Mouse (Mus musculus) kidney, adult 2 months (tissue): ENCODE measurements around the gene Btg2. TPM values are rescaled to one million over a fixed set of nuclear protein-coding genes. Genes with fewer than 3 reads are reported as not detected.

Experiments
- DNase-seq: peaks from one replicate; pipeline ENCODE4 v3.0.0; 2021
- H3K27ac ChIP-seq: fragments of 200-500 bp; 2 replicates; pipeline ENCODE4 v1.5.1; 2012; ENCODE audit warnings: low read depth, low read length, control low read depth, inconsistent platforms; ENCODE audit not compliant: insufficient read depth
- H3K27me3 ChIP-seq: fragments of 200-500 bp; replicated peaks from 2 replicates; pipeline ENCODE4 v1.6.1; 2012; ENCODE audit warnings: mild to moderate bottlenecking, moderate library complexity, low read length, inconsistent platforms; ENCODE audit not compliant: control insufficient read depth, insufficient read depth
- H3K36me3 ChIP-seq: fragments of 200-500 bp; 2 replicates; pipeline ENCODE4 v1.6.1; 2012; ENCODE audit warnings: mild to moderate bottlenecking, moderate library complexity, low read length, inconsistent platforms; ENCODE audit not compliant: control insufficient read depth, insufficient read depth
- H3K4me1 ChIP-seq: fragments of 200-500 bp; 2 replicates; pipeline ENCODE4 v1.6.1; 2011; ENCODE audit warnings: low read length; ENCODE audit not compliant: control insufficient read depth, insufficient read depth
- H3K4me3 ChIP-seq: fragments of 200-500 bp; 2 replicates; pipeline ENCODE4 v1.5.1; 2011; ENCODE audit warnings: mild to moderate bottlenecking, low read depth, low read length, control low read depth; ENCODE audit not compliant: insufficient read depth
- CTCF ChIP-seq: fragments of 200-500 bp; conservative IDR thresholded peaks from 2 replicates; pipeline ENCODE4 v1.5.1; 2011; ENCODE audit warnings: low read depth, mild to moderate bottlenecking, control low read depth, low read length, moderate library complexity, mixed read lengths; ENCODE audit not compliant: insufficient read depth, insufficient read length
- POLR2A ChIP-seq: fragments of 200-500 bp; IDR thresholded peaks from one replicate; pipeline ENCODE4 v1.6.1; 2011; ENCODE audit warnings: low read depth, low read length, control low read depth
- WGBS: fragments of 180-500 bp; shearing (Covaris S2); methylation state at CpG from one replicate; pipeline ENCODE4 v1.1.7; 2018; 5-methylcytosine and 5-hydroxymethylcytosine counted together
- polyA plus RNA-seq: library from polyadenylated mRNA; depleted of rRNA; stranded (reverse); fragments of >200 nt; gene quantifications from 2 replicates; pipeline ENCODE4 v1.2.3, GENCODE M21; 2012

The Btg2 gene
- polyA plus RNA-seq, 1 experiment = 23.7 TPM

DNA sequence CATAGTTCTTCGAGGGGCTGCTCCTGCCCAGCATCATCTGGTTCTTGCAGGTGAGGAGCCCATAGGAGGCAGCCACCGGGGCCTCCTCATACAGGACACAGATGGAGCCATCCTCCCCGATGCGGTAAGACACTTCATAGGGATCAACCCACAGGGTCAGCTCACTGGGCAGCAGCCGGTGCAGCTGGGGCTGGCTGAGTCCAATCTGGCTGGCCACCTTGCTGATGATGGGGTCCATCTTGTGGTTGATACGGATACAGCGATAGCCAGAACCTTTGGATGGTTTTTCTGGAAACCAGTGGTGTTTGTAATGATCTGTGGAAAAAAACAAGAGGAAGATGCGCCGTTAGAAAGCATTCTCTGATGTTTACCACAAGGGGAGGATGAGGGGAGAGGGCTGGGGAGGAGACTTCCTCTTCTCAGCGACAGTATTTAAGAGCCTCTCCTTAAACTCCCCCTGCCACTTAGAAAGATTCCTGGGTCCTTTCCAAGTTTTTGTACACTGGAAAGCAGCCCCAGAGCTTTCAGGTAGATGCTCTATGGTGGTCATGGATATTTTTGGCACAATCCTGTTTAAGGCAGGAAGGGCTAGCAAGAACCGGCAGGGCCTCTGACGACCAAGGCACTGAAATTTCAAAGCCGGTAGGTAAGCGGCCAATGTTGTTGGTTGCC lies 1.4 kb downstream of the Btg2 start:
- peak overlapping the region; percentile 80 for H3K4me3 ChIP-seq
- DNase-seq = peak; percentile 69
- peaks cover 29% of the 10 kb centered on the region for H3K4me1 ChIP-seq
- peak overlapping the region; percentile 83 for H3K27ac ChIP-seq
- H3K27me3 ChIP-seq = no peaks in the 10 kb centered on the region
- TF ChIP-seq CTCF (peak; percentile 26; the same call in 1 of the 2 replicates), POLR2A (no peak)
- 30% methylated on average over 14 of the region's 14 CpGs for WGBS
- peaks cover 2% of the 10 kb centered on the region; the same call in 1 of the 2 replicates for H3K36me3 ChIP-seq

DNA sequence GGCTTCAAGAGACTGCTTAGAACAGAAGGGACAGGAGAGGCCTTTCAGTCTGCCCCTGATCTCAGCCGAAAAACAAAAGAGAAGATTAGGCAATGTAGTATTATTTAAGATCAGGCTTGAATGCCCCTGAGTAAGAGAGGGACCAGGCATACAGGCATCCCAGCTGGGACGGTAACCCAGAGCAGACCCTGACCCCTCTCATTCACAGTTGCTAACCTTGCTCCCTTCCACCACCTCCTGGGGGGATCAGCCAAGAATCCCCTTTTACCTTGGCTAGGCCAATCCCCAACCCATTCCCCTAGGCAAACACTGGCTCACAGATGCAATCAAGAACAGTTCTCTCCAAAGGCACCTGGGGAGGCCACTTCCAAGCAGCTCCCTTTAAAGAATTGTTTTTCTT lies 2.1 kb downstream of the Btg2 start:
- Histone ChIP-seq H3K4me3 (peak overlapping the region; percentile 29), H3K4me1 (peaks cover 31% of the 10 kb centered on the region), H3K27ac (no peak overlapping the region)

DNA sequence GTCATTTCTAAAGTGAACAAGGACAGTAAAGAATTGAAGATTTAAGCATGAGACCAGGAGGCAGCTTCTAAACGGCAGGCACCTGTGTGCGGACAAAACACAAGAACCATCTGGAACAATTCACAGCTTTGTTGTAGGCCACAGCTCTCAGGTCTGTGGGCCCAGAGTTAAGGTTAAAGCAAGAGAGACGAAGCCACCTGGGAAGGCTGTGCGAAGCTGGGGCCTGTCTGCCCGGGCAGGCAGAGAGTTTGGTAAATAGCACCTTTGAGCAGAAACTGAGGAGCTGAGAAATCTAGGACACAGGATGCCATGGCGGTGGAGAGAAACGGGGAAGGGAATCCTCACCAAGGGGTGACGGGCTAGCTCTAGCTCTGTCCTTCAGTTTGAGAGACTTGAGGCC lies 3.4 kb downstream of the Btg2 start:
- DNase-seq = no peak
- WGBS = 85% methylated on average over 8 of the region's 8 CpGs
- Histone ChIP-seq H3K4me3 (no peak overlapping the region), H3K27me3 (no peaks in the 10 kb centered on the region), H3K27ac (no peak overlapping the region), H3K36me3 (peaks cover 2% of the 10 kb centered on the region; the same call in 1 of the 2 replicates), H3K4me1 (peaks cover 28% of the 10 kb centered on the region)
- TF ChIP-seq POLR2A (no peak), CTCF (no peak)

More for the DNA sequence above, 2.1 kb downstream of the Btg2 start:
- no peak for DNase-seq
- H3K36me3 ChIP-seq = peaks cover 2% of the 10 kb centered on the region; the same call in 1 of the 2 replicates
- no peak for TF ChIP-seq CTCF
- no peaks in the 10 kb centered on the region for H3K27me3 ChIP-seq
- WGBS = 75% methylated on average over 2 of the region's 2 CpGs

DNA sequence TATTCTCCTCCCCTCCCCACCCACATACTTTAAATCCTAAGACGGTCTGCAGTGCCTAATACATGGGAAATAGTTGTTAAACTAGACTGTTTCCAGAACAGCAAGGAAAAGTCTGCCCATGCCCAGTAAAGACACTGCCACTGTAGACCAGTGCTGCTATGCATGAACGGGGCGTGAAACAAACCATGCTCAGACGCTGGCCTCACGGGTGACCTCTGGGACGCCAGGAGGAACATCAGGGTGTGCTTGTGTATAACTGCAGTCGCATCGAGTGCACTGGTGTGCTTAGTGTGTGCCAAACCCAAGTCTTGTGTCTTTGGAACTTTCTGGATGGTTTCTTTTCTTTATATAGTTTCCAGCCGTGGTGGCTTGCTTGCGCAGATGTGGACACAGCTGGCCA lies 4.3 kb downstream of the Btg2 start:
- 63% methylated on average over 10 of the region's 10 CpGs for WGBS
- no peak for DNase-seq
- Histone ChIP-seq H3K36me3 (peaks cover 2% of the 10 kb centered on the region; the same call in 1 of the 2 replicates), H3K27ac (no peak overlapping the region), H3K4me1 (peaks cover 28% of the 10 kb centered on the region), H3K4me3 (no peak overlapping the region), H3K27me3 (no peaks in the 10 kb centered on the region)
- no peak for TF ChIP-seq CTCF
- no peak for TF ChIP-seq POLR2A

DNA sequence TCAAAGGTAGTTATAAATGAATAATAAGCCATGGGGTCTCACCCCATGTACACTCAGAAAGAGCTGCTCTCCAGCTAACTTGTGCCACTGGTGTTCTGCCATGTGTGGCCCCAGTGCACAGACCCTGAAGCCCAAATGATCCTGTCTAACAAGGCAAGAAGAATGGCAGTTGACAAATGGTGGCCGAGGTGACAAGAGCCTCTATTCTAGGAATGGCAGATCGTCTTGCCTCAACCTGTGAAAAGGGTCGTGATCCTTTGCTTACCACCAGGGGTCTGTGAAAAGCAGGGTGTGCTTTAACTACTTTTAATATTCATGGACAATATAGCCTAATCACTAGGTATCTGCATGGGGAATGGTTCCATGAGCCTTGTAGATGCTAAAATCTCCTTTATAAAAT lies 4.7 kb downstream of the Btg2 start:
- TF ChIP-seq CTCF (no peak), POLR2A (no peak)
- Histone ChIP-seq H3K4me1 (peaks cover 29% of the 10 kb centered on the region), H3K27ac (no peak overlapping the region), H3K36me3 (peaks cover 2% of the 10 kb centered on the region; the same call in 1 of the 2 replicates), H3K4me3 (no peak overlapping the region), H3K27me3 (no peaks in the 10 kb centered on the region)
- WGBS = 59% methylated on average over 3 of the region's 3 CpGs
- no peak for DNase-seq

DNA sequence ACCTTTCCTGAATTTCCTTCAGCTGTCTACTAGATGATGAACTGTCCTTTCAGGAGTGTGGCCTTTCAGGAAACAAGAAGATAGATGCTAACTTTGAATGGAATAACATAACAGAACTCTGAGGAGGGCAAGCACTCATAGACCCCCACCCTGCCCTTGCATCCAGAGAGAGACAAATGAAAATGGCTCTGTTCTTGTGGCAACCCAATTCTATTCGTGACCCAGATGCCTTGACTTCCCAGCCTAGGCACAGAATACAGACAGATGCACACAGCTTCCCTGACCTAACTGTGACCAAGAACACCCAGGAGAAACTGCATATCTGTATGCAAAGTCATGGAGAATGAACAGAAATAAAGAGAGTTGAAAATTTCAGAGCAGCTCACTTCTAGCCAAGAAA lies 5.3 kb downstream of the Btg2 start:
- H3K27ac ChIP-seq = no peak overlapping the region
- no peak for DNase-seq
- no peak overlapping the region for H3K4me3 ChIP-seq
- H3K4me1 ChIP-seq = peaks cover 29% of the 10 kb centered on the region
- 51% methylated on average over 1 of the region's 1 CpGs for WGBS
- H3K36me3 ChIP-seq = peaks cover 2% of the 10 kb centered on the region; the same call in 1 of the 2 replicates
- TF ChIP-seq CTCF (no peak), POLR2A (no peak)
- no peaks in the 10 kb centered on the region for H3K27me3 ChIP-seq

DNA sequence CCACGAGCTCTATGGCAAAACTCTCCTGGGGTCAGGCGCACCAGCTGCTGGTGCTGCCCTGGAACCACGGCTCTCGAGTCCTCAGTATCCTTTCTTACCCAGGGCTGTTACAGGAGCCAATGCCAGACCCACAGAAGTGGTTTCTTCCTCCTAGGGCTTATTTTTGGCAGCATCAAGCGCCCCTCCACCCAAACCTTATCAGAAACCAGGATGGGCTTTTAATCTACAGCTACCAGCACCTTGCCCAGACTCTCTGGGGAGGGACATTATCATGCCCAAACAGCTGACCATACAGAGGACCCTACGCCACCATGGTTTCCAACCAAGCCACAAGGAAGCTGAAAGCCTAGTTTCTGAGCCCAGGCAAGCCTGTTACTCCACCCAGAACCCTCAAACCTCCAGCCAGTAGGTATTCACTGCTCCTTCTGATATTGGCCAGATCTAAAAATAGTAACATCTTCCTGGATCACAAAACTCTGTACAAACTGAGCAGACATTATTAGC lies 5.8 kb downstream of the Btg2 start:
- Histone ChIP-seq H3K4me3 (no peak overlapping the region), H3K4me1 (peaks cover 29% of the 10 kb centered on the region), H3K27ac (peak overlapping the region; percentile 37), H3K27me3 (no peaks in the 10 kb centered on the region), H3K36me3 (peaks cover 2% of the 10 kb centered on the region; the same call in 1 of the 2 replicates)
- no peak for DNase-seq
- 88% methylated on average over 6 of the region's 6 CpGs for WGBS
- TF ChIP-seq POLR2A (no peak), CTCF (no peak)
